Mouse (Mus musculus) G1E (cell line): ENCODE results near the gene Cenpb. TPM values are rescaled to one million over a fixed set of nuclear protein-coding genes. Genes with fewer than 3 reads are reported as not detected.

ENCODE experiments used
- ATAC-seq: 2 replicates; pipeline ENCODE4 v1.8.0; 2016; ENCODE audit warnings: mild to moderate bottlenecking; ENCODE audit not compliant: insufficient number of reproducible peaks, poor library complexity, low FRiP score, severe bottlenecking; ENCODE audit errors: extremely low read depth
- DNase-seq: peaks from one replicate; pipeline ENCODE4 v3.0.0; 2012; ENCODE audit warnings: low spot score
- H3K27me3 ChIP-seq: 2 replicates; pipeline ENCODE4 v1.6.1; 2012; ENCODE audit warnings: mild to moderate bottlenecking, low read length, inconsistent platforms; ENCODE audit not compliant: insufficient read depth
- H3K36me3 ChIP-seq: replicated peaks from 2 replicates; pipeline ENCODE3; 2012; ENCODE audit warnings: mild to moderate bottlenecking, inconsistent platforms
- H3K4me1 ChIP-seq: 2 replicates; pipeline ENCODE4 v1.6.1; 2012; ENCODE audit warnings: low read depth, low read length, inconsistent platforms, mixed read lengths; ENCODE audit not compliant: insufficient read depth
- H3K4me3 ChIP-seq: 2 replicates; pipeline ENCODE4 v1.5.1; 2012; ENCODE audit warnings: low read depth, mild to moderate bottlenecking, inconsistent platforms, low read length, moderate library complexity, mixed read lengths
- H3K9me3 ChIP-seq: replicated peaks from 2 replicates; pipeline ENCODE4 v1.6.1; 2012; ENCODE audit warnings: inconsistent platforms
- CTCF ChIP-seq: IDR thresholded peaks from 2 replicates; pipeline ENCODE4 v1.5.1; 2012; ENCODE audit warnings: low read depth, low read length, inconsistent platforms, mixed read lengths
- GATA1 ChIP-seq: IDR thresholded peaks from 2 replicates; pipeline ENCODE4 v1.6.1; 2012; ENCODE audit warnings: borderline replicate concordance, low read length, inconsistent platforms, mixed read lengths
- GATA2 ChIP-seq: IDR thresholded peaks from 2 replicates; pipeline ENCODE4 v1.6.1; 2012; ENCODE audit warnings: low read depth, low read length, inconsistent platforms, borderline replicate concordance
- POLR2AphosphoS5 ChIP-seq: IDR thresholded peaks from 2 replicates; pipeline ENCODE4 v1.6.1; 2012; ENCODE audit warnings: low read depth, low read length, inconsistent platforms; ENCODE audit not compliant: insufficient replicate concordance
- TAL1 ChIP-seq: conservative IDR thresholded peaks from 2 replicates; pipeline ENCODE4 v1.6.1; 2012; ENCODE audit warnings: low read depth, low read length, inconsistent platforms, mixed read lengths
- polyA plus RNA-seq: library from polyadenylated mRNA; stranded (reverse); fragments of >175 nt; gene quantifications from 2 replicates; pipeline ENCODE4 v1.2.3, GENCODE M21; 2012
- total RNA-seq, 2 experiments: library from RNA; stranded (forward) in 1 of 2; stranded (reverse) in 1 of 2; fragments of 200-1000 nt in 1 of 2; fragments of >200 nt in 1 of 2; fragmentation: Nextera tagmentation in 1 of 2; gene quantifications; 2 replicates each; pipeline ENCODE4 v1.2.3; 2014 to 2017

Cenpb gene
- total and polyA plus RNA-seq, 3 experiments = 5.6 to 29.5 (median 7.4) TPM

GRCm38 (mm10) chr2:131177932-131178331 is 1.9 kb downstream of the Cenpb start:
- Histone ChIP-seq H3K4me3 (peak overlapping the region; percentile 17; the same call in 1 of the 2 replicates), H3K27me3 (peaks cover 21% of the 10 kb centered on the region), H3K36me3 (peaks cover 35% of the 10 kb centered on the region), H3K9me3 (no peaks in the 10 kb centered on the region), H3K4me1 (peaks cover 48% of the 10 kb centered on the region)
- ATAC-seq = no peak
- no peak for DNase-seq
- TF ChIP-seq GATA1 (no peak), CTCF (no peak), POLR2AphosphoS5 (no peak), TAL1 (no peak), GATA2 (no peak)

GRCm38 (mm10) chr2:131176491-131176890 is 3.4 kb downstream of the Cenpb start:
- DNase-seq (no peak), ATAC-seq (no peak)
- H3K36me3 ChIP-seq = peaks cover 37% of the 10 kb centered on the region
- H3K9me3 ChIP-seq = no peaks in the 10 kb centered on the region
- peaks cover 54% of the 10 kb centered on the region for H3K4me1 ChIP-seq
- no peak for TF ChIP-seq GATA2
- no peak for TF ChIP-seq POLR2AphosphoS5
- no peak for TF ChIP-seq TAL1
- no peak for TF ChIP-seq GATA1
- no peak for TF ChIP-seq CTCF
- H3K27me3 ChIP-seq = peaks cover 34% of the 10 kb centered on the region
- H3K4me3 ChIP-seq = no peak overlapping the region

GRCm38 (mm10) chr2:131175945-131176309 is 3.9 kb downstream of the Cenpb start:
- Histone ChIP-seq H3K4me3 (no peak overlapping the region), H3K36me3 (peaks cover 37% of the 10 kb centered on the region), H3K4me1 (peaks cover 54% of the 10 kb centered on the region), H3K27me3 (peaks cover 40% of the 10 kb centered on the region), H3K9me3 (no peaks in the 10 kb centered on the region)
- ATAC-seq = no peak
- DNase-seq = no peak
- TF ChIP-seq POLR2AphosphoS5 (no peak), TAL1 (no peak), CTCF (no peak), GATA1 (no peak), GATA2 (no peak)

- TF ChIP-seq GATA2 (no peak), CTCF (no peak), POLR2AphosphoS5 (no peak), GATA1 (no peak), TAL1 (no peak)
- Histone ChIP-seq H3K4me1 (peaks cover 52% of the 10 kb centered on the region), H3K9me3 (no peaks in the 10 kb centered on the region), H3K27me3 (peaks cover 45% of the 10 kb centered on the region), H3K36me3 (peaks cover 37% of the 10 kb centered on the region), H3K4me3 (no peak overlapping the region)
- ATAC-seq = no peak
- DNase-seq = no peak
These were observed 4.5 kb downstream of the Cenpb start for GRCm38 (mm10) chr2:131175286-131175944.

- H3K4me3 ChIP-seq = peak overlapping the region; percentile 68; the same call in 1 of the 2 replicates
- peak; percentile 69 for DNase-seq
- H3K36me3 ChIP-seq = peaks cover 37% of the 10 kb centered on the region
- H3K9me3 ChIP-seq = no peaks in the 10 kb centered on the region
- H3K27me3 ChIP-seq = peaks cover 43% of the 10 kb centered on the region
- H3K4me1 ChIP-seq = peaks cover 48% of the 10 kb centered on the region
- TF ChIP-seq GATA2 (no peak), TAL1 (no peak), CTCF (no peak), GATA1 (no peak), POLR2AphosphoS5 (no peak)
- ATAC-seq = peak; percentile 79
These were observed 5.2 kb downstream of the Cenpb start for GRCm38 (mm10) chr2:131174700-131175099.

GRCm38 (mm10) chr2:131172322-131172721 is 7.5 kb downstream of the Cenpb start:
- Histone ChIP-seq H3K36me3 (peaks cover 18% of the 10 kb centered on the region), H3K4me1 (peaks cover 24% of the 10 kb centered on the region), H3K27me3 (peaks cover 26% of the 10 kb centered on the region), H3K4me3 (no peak overlapping the region), H3K9me3 (0 out of 2 replicates have a peak, but pooled peaks cover under 1% of the 10 kb centered on the region)
- ATAC-seq = no peak
- DNase-seq = no peak
- no peak for TF ChIP-seq TAL1
- no peak for TF ChIP-seq GATA1
- no peak for TF ChIP-seq POLR2AphosphoS5
- no peak for TF ChIP-seq CTCF
- no peak for TF ChIP-seq GATA2
